ENCODE assay signal across 8 mouse cellular contexts in genomic region chr15:25843086-25843991, GRCm38 (mm10). TPM values are rescaled to one million over a fixed set of nuclear protein-coding genes. Genes with fewer than 3 reads are reported as not detected.
A peak's percentile ranks its signal among the peaks of the same experiment; 100 is the strongest.
DNase-seq lines count a peak whose midpoint lies in the region; ATAC-seq and TF ChIP-seq lines count a peak whose summit lies in the region.

Retreg1 (plus strand) TSS chr15:25843180.

- peak within 1 kb of the TSS; percentile 91 for H3K9ac ChIP-seq in heart, embryonic 13.5 days
- peak within 1 kb of the TSS; percentile 69 for H3K9ac ChIP-seq in kidney, postnatal 0 days (ENCODE audit: low read depth, low read length)
- H3K9ac ChIP-seq in liver, embryonic 13.5 days, result no peak within 1 kb of the TSS

- peaks cover 2% of the 10 kb centered on the region for H3K4me1 ChIP-seq in erythroblast, embryonic 14.5 days (ENCODE audit: control insufficient read depth)
- peaks cover 16% of the 10 kb centered on the region for H3K4me1 ChIP-seq in heart, embryonic 13.5 days
- no peaks in the 10 kb centered on the region for H3K4me1 ChIP-seq in kidney, postnatal 0 days (replicated peaks; ENCODE audit: insufficient read depth, low read length)
- 0 out of 2 replicates have a peak, but pooled peaks cover 9% of the 10 kb centered on the region for H3K4me1 ChIP-seq in liver, embryonic 13.5 days (replicated peaks)

- peak within 1 kb of the TSS; percentile 39 for H3K4me3 ChIP-seq in erythroblast, embryonic 14.5 days (replicated peaks)
- peak within 1 kb of the TSS; percentile 88 for H3K4me3 ChIP-seq in heart, embryonic 13.5 days
- peak within 1 kb of the TSS; percentile 60 for H3K4me3 ChIP-seq in kidney, postnatal 0 days (replicated peaks; ENCODE audit: low read depth, low read length)
- H3K4me3 ChIP-seq in liver, embryonic 13.5 days (replicated peaks), result peak within 1 kb of the TSS; percentile 59

- H3K9me3 ChIP-seq in erythroblast, embryonic 14.5 days (ENCODE audit: control insufficient read depth, low read length), result peaks cover 2% of the 10 kb centered on the region; the same call in 1 of the 2 replicates
- 0 out of 2 replicates have a peak, but pooled peaks cover 4% of the 10 kb centered on the region for H3K9me3 ChIP-seq in heart, embryonic 13.5 days
- no peaks in the 10 kb centered on the region for H3K9me3 ChIP-seq in kidney, postnatal 0 days (replicated peaks; ENCODE audit: low read length)
- H3K9me3 ChIP-seq in liver, embryonic 13.5 days (replicated peaks), result no peaks in the 10 kb centered on the region

- WGBS in heart, embryonic 13.5 days, result 1% methylated on average over 68 of the region's 72 CpGs
- 1% methylated on average over 70 of the region's 72 CpGs for WGBS in kidney, postnatal 0 days
- WGBS in liver, embryonic 13.5 days (ENCODE audit: insufficient replicate concordance), result 1% methylated on average over 72 of the region's 72 CpGs

- H3K27me3 ChIP-seq in erythroblast, embryonic 14.5 days (ENCODE audit: control insufficient read depth), result peaks cover 31% of the 10 kb centered on the region
- H3K27me3 ChIP-seq in heart, embryonic 13.5 days (replicated peaks), result peaks cover 34% of the 10 kb centered on the region
- no peaks in the 10 kb centered on the region for H3K27me3 ChIP-seq in kidney, postnatal 0 days (ENCODE audit: insufficient read depth, low read length)
- H3K27me3 ChIP-seq in liver, embryonic 13.5 days, result peaks cover 42% of the 10 kb centered on the region

- H3K27ac ChIP-seq in heart, embryonic 13.5 days (replicated peaks), result peak within 1 kb of the TSS; percentile 39
- peak within 1 kb of the TSS; percentile 86 for H3K27ac ChIP-seq in kidney, postnatal 0 days
- no peak within 1 kb of the TSS for H3K27ac ChIP-seq in liver, embryonic 13.5 days

- no peak for ATAC-seq in erythroblast, adult 5-6 weeks (replicated peaks; ENCODE audit: low FRiP score, poor library complexity, severe bottlenecking)
- ATAC-seq in erythroid progenitor cell, adult 5-6 weeks (replicated peaks; ENCODE audit: low FRiP score, poor library complexity, severe bottlenecking), result peak; percentile 75
- peak; percentile 62; the same call in 1 of the 2 replicates for ATAC-seq in heart, embryonic 13.5 days (ENCODE audit: extremely low read depth, insufficient number of reproducible peaks, low FRiP score, low TSS enrichment)
- peak; percentile 89 for ATAC-seq in kidney, postnatal 0 days (replicated peaks; ENCODE audit: low FRiP score, low read depth)
- peak; percentile 76 for ATAC-seq in liver, embryonic 13.5 days (ENCODE audit: low read depth)

- DNase-seq in kidney, postnatal 0 days (ENCODE audit: low spot score), result peak; percentile 46
- DNase-seq in liver, embryonic 13.5 days, result peak; percentile 27
- DNase-seq in naive thymus-derived CD4-positive, alpha-beta T cell, adult 2 months (ENCODE audit: low read depth), result peak; percentile 92
- peak; percentile 81 to 89 for DNase-seq in spleen, postnatal 4 days (ENCODE audit: low spot score in 2 of 2)

- no peaks in the 10 kb centered on the region for H3K36me3 ChIP-seq in erythroblast, embryonic 14.5 days (ENCODE audit: control insufficient read depth)
- H3K36me3 ChIP-seq in heart, embryonic 13.5 days, result no peaks in the 10 kb centered on the region
- no peaks in the 10 kb centered on the region for H3K36me3 ChIP-seq in kidney, postnatal 0 days (ENCODE audit: insufficient read depth, low read length)
- no peaks in the 10 kb centered on the region for H3K36me3 ChIP-seq in liver, embryonic 13.5 days

- H3K4me2 ChIP-seq in heart, embryonic 13.5 days, result peak within 1 kb of the TSS; percentile 92
- peak within 1 kb of the TSS; percentile 92 for H3K4me2 ChIP-seq in kidney, postnatal 0 days (ENCODE audit: low read length)
- peak within 1 kb of the TSS; percentile 72 for H3K4me2 ChIP-seq in liver, embryonic 13.5 days

- TF ChIP-seq CTCF in kidney, postnatal 0 days (IDR thresholded peaks at IDR 0.05; ENCODE audit: low read depth), result no peak

RNA-seq across cellular contexts. Expression of gene Retreg1, which starts in this region (rescaled TPM):
- polyA plus RNA-seq in erythroblast, embryonic 14.5 days (2012), result not detected in 2 replicates
- total RNA-seq in erythroblast, adult 5-6 weeks (2015; ENCODE audit: low replicate concordance), result 8.2 and 20.0 TPM in 2 replicates
- total RNA-seq in erythroblast, adult 5-6 weeks (2017; ENCODE audit: low replicate concordance), result 4.6 and 7.8 TPM in 2 replicates
- total RNA-seq in erythroid progenitor cell, adult 5-6 weeks (2015; ENCODE audit: low replicate concordance), result 17.3 and 25.6 TPM in 2 replicates
- total RNA-seq in erythroid progenitor cell, adult 5-6 weeks (2017; ENCODE audit: low replicate concordance), result 9.4 and 13.4 TPM in 2 replicates
- 57.3 and 62.7 TPM in 2 replicates for polyA plus RNA-seq in heart, embryonic 13.5 days (2015; fragmentation: Nextera tagmentation; extraction: Ambion mirVana)
- 37.0 and 37.1 TPM in 2 replicates for polyA plus RNA-seq in kidney, postnatal 0 days (2015; fragmentation: Nextera tagmentation; extraction: Ambion mirVana)
- 1.4 and 2.6 TPM in 2 replicates for polyA plus RNA-seq in liver, embryonic 13.5 days (2015; fragmentation: Nextera tagmentation; extraction: Ambion mirVana)

Comparison
In these comparisons a context has a peak if more than half of its experiments do, and no peak if none do; other contexts are left out.
1. RNA of gene Retreg1 (polyA plus RNA-seq): 57.3 to 62.7 TPM in heart, embryonic 13.5 days and 37.0 to 37.1 TPM in kidney, postnatal 0 days; 1.4 to 2.6 TPM in liver, embryonic 13.5 days and not detected in erythroblast, embryonic 14.5 days; every median in the first group is over 10 times any median in the second.
2. DNase-seq: peak in every context shown above with its lines; median percentile 92 in naive thymus-derived CD4-positive, alpha-beta T cell, adult 2 months; 85 in spleen, postnatal 4 days; 46 in kidney, postnatal 0 days; 27 in liver, embryonic 13.5 days.
3. Peak in every context shown above with its lines, with median percentiles within 50 percentile points of each other: H3K4me3 ChIP-seq and H3K4me2 ChIP-seq.